Mouse (Mus musculus) cerebellum, adult 2 months (tissue): ENCODE results near the gene Anapc11. TPM values are rescaled to one million over a fixed set of nuclear protein-coding genes. Genes with fewer than 3 reads are reported as not detected.
"Not testable (repeated sequence)": the region's sequence is repeated elsewhere in the genome, so short reads cannot be mapped to it uniquely, and the experiment has no call there.

Experiments
- DNase-seq, 2 experiments: peaks; one replicate each; pipeline ENCODE4 v3.0.0; 2021
- H3K27ac ChIP-seq: fragments of 200-500 bp; 2 replicates; pipeline ENCODE4 v1.5.1; 2012; ENCODE audit warnings: low read length, control low read depth, inconsistent platforms; ENCODE audit not compliant: insufficient read depth
- H3K27me3 ChIP-seq: fragments of 200-500 bp; 2 replicates; pipeline ENCODE4 v1.6.1; 2012; ENCODE audit warnings: inconsistent platforms, mild to moderate bottlenecking, low read length, moderate library complexity; ENCODE audit not compliant: control insufficient read depth, insufficient read depth
- H3K4me1 ChIP-seq: fragments of 200-500 bp; 2 replicates; pipeline ENCODE4 v1.6.1; 2011; ENCODE audit warnings: low read length; ENCODE audit not compliant: control insufficient read depth, insufficient read depth
- H3K4me3 ChIP-seq: fragments of 200-500 bp; replicated peaks from 2 replicates; pipeline ENCODE3; 2011; ENCODE audit warnings: mild to moderate bottlenecking, low read depth, low read length, control low read depth; ENCODE audit not compliant: insufficient read depth
- CTCF ChIP-seq: fragments of 200-500 bp; IDR thresholded peaks from 2 replicates; pipeline ENCODE4 v1.5.1; 2011; ENCODE audit warnings: low read depth, mild to moderate bottlenecking, control low read depth, low read length, moderate library complexity, borderline replicate concordance; ENCODE audit not compliant: insufficient read depth
- POLR2A ChIP-seq: fragments of 200-500 bp; IDR thresholded peaks from 2 replicates; pipeline ENCODE4 v1.6.1; 2011; ENCODE audit warnings: low read length, control low read depth, borderline replicate concordance; ENCODE audit not compliant: insufficient read depth
- WGBS: fragments of 180-500 bp; shearing (Covaris S2); methylation state at CpG from one replicate; pipeline ENCODE4 v1.1.7; 2018; 5-methylcytosine and 5-hydroxymethylcytosine counted together
- polyA plus RNA-seq: library from polyadenylated mRNA; depleted of rRNA; stranded (reverse); fragments of >200 nt; gene quantifications from 2 replicates; pipeline ENCODE4 v1.2.3, GENCODE M21; 2012

Anapc11 gene
- polyA plus RNA-seq, 1 experiment, result 178 TPM

- Histone ChIP-seq H3K27me3 (no peaks in the 10 kb centered on the region), H3K27ac (no peak overlapping the region; the same call in 1 of the 2 replicates), H3K4me3 (no peak overlapping the region), H3K4me1 (peaks cover 5% of the 10 kb centered on the region; the same call in 1 of the 2 replicates)
- TF ChIP-seq POLR2A, result no peak
- no peak for TF ChIP-seq CTCF
- no peak for DNase-seq
- 76% methylated on average over 7 of the region's 7 CpGs for WGBS
Measured at GRCm38 (mm10) chr11:120554834-120555233, 43.4 kb upstream of the Anapc11 start.

- no peaks in the 10 kb centered on the region for H3K27me3 ChIP-seq
- no peak for TF ChIP-seq CTCF
- no peak for TF ChIP-seq POLR2A
- no peak for DNase-seq
- H3K4me1 ChIP-seq, result peaks cover 5% of the 10 kb centered on the region; the same call in 1 of the 2 replicates
- no peak overlapping the region; the same call in 1 of the 2 replicates for H3K27ac ChIP-seq
- no peak overlapping the region for H3K4me3 ChIP-seq
- WGBS, result 51% methylated on average over 2 of the region's 2 CpGs
Measured at GRCm38 (mm10) chr11:120555260-120555659, 43.0 kb upstream of the Anapc11 start.

GRCm38 (mm10) chr11:120558843-120559242 lies 39.4 kb upstream of the Anapc11 start:
- not testable (repeated sequence) for H3K4me1 ChIP-seq, H3K4me3 ChIP-seq, H3K27me3 ChIP-seq, DNase-seq, H3K27ac ChIP-seq
- 90% methylated on average over 6 of the region's 6 CpGs for WGBS

GRCm38 (mm10) chr11:120560952-120561728 lies 37.1 kb upstream of the Anapc11 start:
- 91% methylated on average over 13 of the region's 13 CpGs for WGBS

GRCm38 (mm10) chr11:120562949-120563348 lies 35.3 kb upstream of the Anapc11 start:
- no peak for DNase-seq
- H3K4me1 ChIP-seq, result no peaks in the 10 kb centered on the region
- H3K27ac ChIP-seq, result no peak overlapping the region
- no peak overlapping the region for H3K4me3 ChIP-seq
- WGBS, result 94% methylated on average over 13 of the region's 13 CpGs
- H3K27me3 ChIP-seq, result no peaks in the 10 kb centered on the region
- no peak for TF ChIP-seq POLR2A
- TF ChIP-seq CTCF, result no peak

More at GRCm38 (mm10) chr11:120560952-120561728, 37.1 kb upstream of the Anapc11 start:
- H3K27me3 ChIP-seq, result no peaks in the 10 kb centered on the region
- no peak for DNase-seq
- no peaks in the 10 kb centered on the region for H3K4me1 ChIP-seq
- no peak overlapping the region for H3K27ac ChIP-seq
- TF ChIP-seq POLR2A (no peak), CTCF (no peak)
- no peak overlapping the region for H3K4me3 ChIP-seq

- DNase-seq, result no peak
- TF ChIP-seq CTCF (no peak), POLR2A (no peak)
Measured at GRCm38 (mm10) chr11:120565114-120565513, 33.1 kb upstream of the Anapc11 start.

GRCm38 (mm10) chr11:120568324-120568723 lies 29.9 kb upstream of the Anapc11 start:
- H3K27me3 ChIP-seq, result no peaks in the 10 kb centered on the region
- no peak overlapping the region for H3K27ac ChIP-seq
- DNase-seq, result no peak
- TF ChIP-seq CTCF (no peak), POLR2A (no peak)
- H3K4me3 ChIP-seq, result no peak overlapping the region
- no peaks in the 10 kb centered on the region for H3K4me1 ChIP-seq
- WGBS, result 89% methylated on average over 6 of the region's 6 CpGs

More at GRCm38 (mm10) chr11:120565114-120565513, 33.1 kb upstream of the Anapc11 start:
- WGBS, result 77% methylated on average over 9 of the region's 9 CpGs
- Histone ChIP-seq H3K27me3 (no peaks in the 10 kb centered on the region), H3K4me3 (no peak overlapping the region), H3K27ac (no peak overlapping the region), H3K4me1 (no peaks in the 10 kb centered on the region)

- WGBS, result 86% methylated on average over 3 of the region's 3 CpGs
- DNase-seq, result no peak
- Histone ChIP-seq H3K27me3 (no peaks in the 10 kb centered on the region), H3K4me1 (no peaks in the 10 kb centered on the region), H3K4me3 (no peak overlapping the region), H3K27ac (no peak overlapping the region)
- TF ChIP-seq POLR2A, result no peak
Measured at GRCm38 (mm10) chr11:120571122-120571521, 27.1 kb upstream of the Anapc11 start.
